Mouse (Mus musculus) CH12.LX (cell line): ENCODE measurements at regions not wholly inside any gene's neighbourhood (a gene's known extent, or its start where the extent isn't known, plus 50 kb on each side); places are given as distances from the start of the nearest gene placed in this dataset.
"Not testable (repeated sequence)": the region's sequence is repeated elsewhere in the genome, so short reads cannot be mapped to it uniquely, and the experiment has no call there.

Experiments
- DNase-seq: peaks from one replicate; pipeline ENCODE4 v3.0.0-alpha.2; 2013; ENCODE audit errors: extremely low read depth
- H3K27ac ChIP-seq: 2 replicates; pipeline ENCODE4 v1.5.1; 2012; ENCODE audit warnings: low read depth, mild to moderate bottlenecking, control low read depth, moderate library complexity; ENCODE audit not compliant: insufficient read depth
- H3K27me3 ChIP-seq: replicated peaks from 2 replicates; pipeline ENCODE3; 2012; ENCODE audit warnings: inconsistent platforms
- H3K36me3 ChIP-seq, 2 experiments: replicated peaks in 1 of 2; 2 replicates each; pipeline versions ENCODE3 to v1.6.1; 2012; ENCODE audit warnings: inconsistent platforms in 1 of 2, low read length in 1 of 2, mild to moderate bottlenecking in 1 of 2, mixed read lengths in 1 of 2, moderate library complexity in 1 of 2; ENCODE audit not compliant: control insufficient read depth in 1 of 2, insufficient read depth in 1 of 2
- H3K4me1 ChIP-seq, 2 experiments: 2 replicates each; pipeline ENCODE4 v1.6.1; 2012; ENCODE audit warnings: inconsistent platforms in 1 of 2, moderate library complexity in 1 of 2; ENCODE audit not compliant: insufficient read depth in 2 of 2, control insufficient read depth in 1 of 2
- H3K4me2 ChIP-seq: 2 replicates; pipeline ENCODE4 v1.6.1; 2012; ENCODE audit warnings: low read depth, mild to moderate bottlenecking, control low read depth; ENCODE audit not compliant: poor library complexity, insufficient read depth, severe bottlenecking
- H3K4me3 ChIP-seq, 3 experiments: fragments of 150-350 bp in 1 of 3; sonication (generic) in 1 of 3; replicated peaks in 1 of 3; 2 replicates each; pipeline versions ENCODE3 to v1.5.1; 2011 to 2012; ENCODE audit warnings: low read depth in 2 of 3, low read length in 2 of 3, mild to moderate bottlenecking in 2 of 3, moderate library complexity in 2 of 3, control low read depth in 1 of 3, improper control_type of control experiment in 1 of 3, inconsistent platforms in 1 of 3, mixed read lengths in 1 of 3; ENCODE audit not compliant: poor library complexity in 1 of 3
- H3K79me2 ChIP-seq: replicated peaks from 2 replicates; pipeline ENCODE4 v1.6.1; 2012; ENCODE audit warnings: mild to moderate bottlenecking, moderate library complexity; ENCODE audit not compliant: control insufficient read depth, poor library complexity, insufficient read depth, severe bottlenecking; ENCODE audit errors: extremely low read depth
- H3K9ac ChIP-seq: 2 replicates; pipeline ENCODE4 v1.6.1; 2012; ENCODE audit warnings: low read depth, mild to moderate bottlenecking, control low read depth, moderate library complexity; ENCODE audit not compliant: insufficient read depth
- H3K9me3 ChIP-seq: replicated peaks from 2 replicates; pipeline ENCODE3; 2012; ENCODE audit warnings: low read length, inconsistent platforms, mixed read lengths
- BHLHE40 ChIP-seq: IDR thresholded peaks from 2 replicates; pipeline ENCODE4 v1.6.1; 2011; ENCODE audit warnings: mild to moderate bottlenecking, low read depth, low read length, improper control_type of control experiment
- CHD2 ChIP-seq: IDR thresholded peaks from 2 replicates; pipeline ENCODE4 v1.6.1; 2011; ENCODE audit warnings: low read length, improper control_type of control experiment
- CTCF ChIP-seq, 2 experiments: IDR thresholded peaks in 1 of 2; conservative IDR thresholded peaks in 1 of 2; 2 replicates each; pipeline ENCODE4 v1.5.1; 2011 to 2012; ENCODE audit warnings: low read depth in 2 of 2, low read length in 2 of 2, improper control_type of control experiment in 1 of 2, inconsistent platforms in 1 of 2, mild to moderate bottlenecking in 1 of 2, moderate library complexity in 1 of 2
- ELF1 ChIP-seq: IDR thresholded peaks from 2 replicates; pipeline ENCODE4 v1.6.1; 2014; ENCODE audit warnings: low read depth, mild to moderate bottlenecking, inconsistent platforms, low read length, improper control_type of control experiment
- GABPA ChIP-seq: IDR thresholded peaks from 2 replicates; pipeline ENCODE4 v1.6.1; 2012; ENCODE audit warnings: low read depth, low read length, improper control_type of control experiment, inconsistent platforms; ENCODE audit not compliant: insufficient replicate concordance
- JUND ChIP-seq: conservative IDR thresholded peaks from 2 replicates; pipeline ENCODE4 v1.6.1; 2011; ENCODE audit warnings: low read depth, low read length, improper control_type of control experiment
- KAT2A ChIP-seq: IDR thresholded peaks from 2 replicates; pipeline ENCODE4 v1.6.1; 2012; ENCODE audit warnings: low read length, improper control_type of control experiment, inconsistent platforms; ENCODE audit not compliant: insufficient replicate concordance
- MEF2A ChIP-seq: IDR thresholded peaks from 2 replicates; pipeline ENCODE4 v1.6.1; 2014; ENCODE audit warnings: low read depth, mild to moderate bottlenecking, inconsistent platforms, low read length, improper control_type of control experiment, borderline replicate concordance
- MYC ChIP-seq: IDR thresholded peaks from 2 replicates; pipeline ENCODE4 v1.6.1; 2011; ENCODE audit warnings: low read depth, mild to moderate bottlenecking, improper control_type of control experiment, low read length
- NELFE ChIP-seq: IDR thresholded peaks from 2 replicates; pipeline ENCODE4 v1.6.1; 2011; ENCODE audit warnings: low read depth, low read length, improper control_type of control experiment
- PAX5 ChIP-seq: IDR thresholded peaks from 2 replicates; pipeline ENCODE4 v1.6.1; 2012; ENCODE audit warnings: low read length, inconsistent platforms, mixed read lengths
- POLR2AphosphoS2 ChIP-seq: IDR thresholded peaks from 2 replicates; pipeline ENCODE4 v1.6.1; 2011; ENCODE audit warnings: low read depth, low read length, improper control_type of control experiment
- RCOR1 ChIP-seq: conservative IDR thresholded peaks from 2 replicates; pipeline ENCODE4 v1.6.1; 2012; ENCODE audit warnings: low read depth, mild to moderate bottlenecking, inconsistent platforms, low read length, improper control_type of control experiment
- TCF12 ChIP-seq: IDR thresholded peaks from 2 replicates; pipeline ENCODE4 v1.6.1; 2014; ENCODE audit warnings: low read depth, mild to moderate bottlenecking, inconsistent platforms, low read length, improper control_type of control experiment
- USF1 ChIP-seq: IDR thresholded peaks from 2 replicates; pipeline ENCODE4 v1.6.1; 2014; ENCODE audit warnings: low read depth, mild to moderate bottlenecking, inconsistent platforms, low read length, improper control_type of control experiment
- ZNF384 ChIP-seq: IDR thresholded peaks from 2 replicates; pipeline ENCODE4 v1.6.1; 2012; ENCODE audit warnings: low read depth, low read length, improper control_type of control experiment, inconsistent platforms
- dilution Hi-C: fragments of 300-500 bp; cut with MboI; formaldehyde crosslinking; loops from 2 replicates; pipeline ENCODE4 v1.14.3; 2020; ENCODE audit warnings: low sequenced_read_pairs; ENCODE audit not compliant: extremely low pct_unique_long_range_greater_than_20kb, extremely low pct_ligation_motif_present
- in situ Hi-C: fragments of 300-500 bp; cut with MboI; formaldehyde crosslinking; loops from 3 replicates; pipeline ENCODE4 v1.14.3; 2019; ENCODE audit warnings: low sequenced_read_pairs, low pct_ligation_motif_present, low pct_unique_long_range_greater_than_20kb, mixed read lengths

GRCm38 (mm10) chr1:194482001-194482716 lies 135.9 kb upstream of the Plxna2 start:
- Histone ChIP-seq H3K4me3 (no peak overlapping the region), H3K79me2 (no peaks in the 10 kb centered on the region), H3K4me1 (peaks cover 0 to 9% of the 10 kb centered on the region in 2 experiments; a peak in 1 of 4 replicates), H3K4me2 (no peak overlapping the region), H3K27me3 (no peaks in the 10 kb centered on the region), H3K9me3 (no peaks in the 10 kb centered on the region), H3K36me3 (no peaks in the 10 kb centered on the region), H3K27ac (no peak overlapping the region), H3K9ac (no peak overlapping the region)
- dilution Hi-C loops = no loop called here
- no peak for TF ChIP-seq TCF12
- TF ChIP-seq USF1 = no peak
- TF ChIP-seq BHLHE40 = no peak
- TF ChIP-seq CTCF (conservative IDR thresholded peaks at IDR 0.05 in 1 of 2, IDR thresholded peaks at IDR 0.05 in 1 of 2; ENCODE audit: low read depth in 2 of 2, low read length in 2 of 2) = no peak
- TF ChIP-seq NELFE = no peak
- TF ChIP-seq MYC = no peak
- no peak for TF ChIP-seq KAT2A
- TF ChIP-seq ZNF384 = no peak
- TF ChIP-seq JUND = no peak
- TF ChIP-seq MEF2A = no peak
- TF ChIP-seq ELF1 = no peak
- no peak for TF ChIP-seq GABPA
- no peak for TF ChIP-seq POLR2AphosphoS2
- no peak for TF ChIP-seq PAX5
- TF ChIP-seq RCOR1 = no peak
- TF ChIP-seq CHD2 = no peak
- in situ Hi-C loops = no loop called here
- DNase-seq = peak; percentile 39

- in situ Hi-C loops = not testable (repeated sequence)
Measured at GRCm38 (mm10) chr1:194471281-194471680, 146.7 kb upstream of the Plxna2 start.

More at GRCm38 (mm10) chr1:194471281-194471680, 146.7 kb upstream of the Plxna2 start:
- H3K27me3 ChIP-seq, H3K9me3 ChIP-seq, H3K4me1 ChIP-seq, H3K79me2 ChIP-seq, H3K9ac ChIP-seq, H3K4me2 ChIP-seq, H3K4me3 ChIP-seq, DNase-seq, H3K36me3 ChIP-seq, dilution Hi-C loops, H3K27ac ChIP-seq: not testable (repeated sequence)
